Mouse (Mus musculus) heart, postnatal 0 days (tissue): ENCODE results near the gene Gtf2ird2.

Source experiments
- CTCF ChIP-seq: IDR thresholded peaks from 2 replicates; pipeline ENCODE4 v1.5.1; 2016; ENCODE audit warnings: antibody characterized with exemption, control low read depth, low read depth
- EP300 ChIP-seq: IDR thresholded peaks from 2 replicates; pipeline ENCODE4 v1.6.1; 2016; ENCODE audit warnings: antibody characterized with exemption, low read depth

DNA sequence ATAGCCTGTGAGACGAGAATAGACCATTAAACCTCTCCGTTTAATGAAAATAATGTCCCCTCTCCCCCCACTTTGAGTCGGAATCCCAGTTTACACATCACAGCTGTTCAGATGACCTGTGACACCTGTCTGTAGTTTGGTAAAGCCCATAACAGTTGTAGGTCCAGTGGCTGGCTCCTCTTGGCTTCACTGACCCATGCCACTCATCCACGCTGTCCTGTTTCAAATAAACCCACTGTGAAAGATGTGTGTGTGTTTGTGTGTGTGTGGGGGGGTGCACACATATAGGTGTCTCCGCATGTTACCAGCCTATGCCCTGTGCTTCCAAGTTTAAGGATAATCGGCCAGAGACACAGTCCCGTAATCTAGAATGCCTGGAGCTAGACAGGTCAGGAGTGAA is 34.1 kb downstream of the Gtf2ird2 start:
- no peak for TF ChIP-seq CTCF
- no peak for TF ChIP-seq EP300
